Mouse (Mus musculus) midbrain, embryonic 10.5 days (tissue): ENCODE measurements at regions not wholly inside any gene's neighbourhood (a gene's known extent, or its start where the extent isn't known, plus 50 kb on each side); places are given as distances from the start of the nearest gene placed in this dataset.

ENCODE experiments used
- DNase-seq: peaks from one replicate; pipeline ENCODE4 v3.0.0-alpha.2; 2017; ENCODE audit warnings: low spot score
- H3K27ac ChIP-seq: fragments of 300-500 bp; sonication (generic); replicated peaks from 2 replicates; pipeline ENCODE4 v1.5.1; 2016; ENCODE audit warnings: mild to moderate bottlenecking
- H3K27me3 ChIP-seq: fragments of 300-500 bp; sonication (generic); 2 replicates; pipeline ENCODE4 v1.6.1; 2016; ENCODE audit warnings: low read depth, mild to moderate bottlenecking; ENCODE audit not compliant: poor library complexity, severe bottlenecking
- H3K36me3 ChIP-seq: fragments of 300-500 bp; sonication (generic); 2 replicates; pipeline ENCODE4 v1.6.1; 2016; ENCODE audit warnings: mild to moderate bottlenecking, moderate library complexity
- H3K4me1 ChIP-seq: fragments of 300-500 bp; sonication (generic); 2 replicates; pipeline ENCODE4 v1.6.1; 2016
- H3K4me3 ChIP-seq: fragments of 300-500 bp; sonication (generic); 2 replicates; pipeline ENCODE4 v1.5.1; 2016; ENCODE audit warnings: mild to moderate bottlenecking, moderate library complexity
- H3K9me3 ChIP-seq: fragments of 300-500 bp; sonication (generic); replicated peaks from 2 replicates; pipeline ENCODE4 v1.6.1; 2016; ENCODE audit warnings: mild to moderate bottlenecking
- WGBS: fragments of 180-500 bp; shearing (Covaris S2); methylation state at CpG from one replicate; pipeline ENCODE4 v1.1.7; 2016; 5-methylcytosine and 5-hydroxymethylcytosine counted together

DNA sequence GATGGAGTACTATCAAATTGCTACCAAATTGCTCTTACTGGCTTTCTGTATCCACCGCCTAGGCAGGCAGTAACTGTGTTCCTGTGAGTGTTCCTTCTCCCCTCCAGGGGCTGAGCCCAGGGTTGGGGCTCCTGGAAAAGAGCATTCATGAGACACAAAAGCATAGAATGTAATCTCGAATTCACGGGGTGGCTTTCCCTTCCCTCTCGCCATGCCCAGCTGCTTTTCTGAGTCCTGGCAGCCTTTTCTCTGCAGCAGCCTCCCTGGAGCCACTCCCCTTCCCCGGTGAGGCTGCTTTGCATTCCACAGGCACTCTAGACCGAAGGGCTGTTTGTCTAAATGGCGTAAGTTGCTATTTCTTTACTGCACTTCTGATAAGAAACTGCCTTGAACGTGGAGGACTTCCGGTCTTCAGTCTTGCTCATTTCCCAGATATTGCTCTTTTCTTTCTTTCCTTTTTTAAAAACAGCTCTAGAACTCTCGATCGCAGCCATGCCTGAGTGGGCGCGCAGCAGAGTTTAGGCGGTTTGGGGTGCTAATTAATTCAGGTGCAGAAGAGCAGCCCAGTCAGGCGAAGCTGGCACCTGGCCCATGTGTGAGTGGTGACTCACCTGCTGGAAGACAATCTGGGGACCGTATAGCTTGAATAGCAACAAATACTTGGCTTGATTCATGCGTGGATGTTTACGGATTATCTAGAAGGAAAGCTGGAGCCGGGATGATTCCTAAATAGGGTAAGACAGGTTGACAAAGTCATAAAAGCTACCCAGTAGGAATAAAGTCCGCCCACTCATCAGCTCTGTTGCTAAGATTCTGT lies 632.6 kb downstream of the Zfp706 start:
- 1% methylated on average over 20 of the region's 20 CpGs for WGBS
- Histone ChIP-seq H3K36me3 (no peaks in the 10 kb centered on the region), H3K27me3 (peaks cover 52% of the 10 kb centered on the region), H3K4me1 (peaks cover 25% of the 10 kb centered on the region), H3K4me3 (peak overlapping the region; percentile 55), H3K27ac (peak overlapping the region; percentile 67), H3K9me3 (no peaks in the 10 kb centered on the region)
- peak; percentile 49 for DNase-seq

DNA sequence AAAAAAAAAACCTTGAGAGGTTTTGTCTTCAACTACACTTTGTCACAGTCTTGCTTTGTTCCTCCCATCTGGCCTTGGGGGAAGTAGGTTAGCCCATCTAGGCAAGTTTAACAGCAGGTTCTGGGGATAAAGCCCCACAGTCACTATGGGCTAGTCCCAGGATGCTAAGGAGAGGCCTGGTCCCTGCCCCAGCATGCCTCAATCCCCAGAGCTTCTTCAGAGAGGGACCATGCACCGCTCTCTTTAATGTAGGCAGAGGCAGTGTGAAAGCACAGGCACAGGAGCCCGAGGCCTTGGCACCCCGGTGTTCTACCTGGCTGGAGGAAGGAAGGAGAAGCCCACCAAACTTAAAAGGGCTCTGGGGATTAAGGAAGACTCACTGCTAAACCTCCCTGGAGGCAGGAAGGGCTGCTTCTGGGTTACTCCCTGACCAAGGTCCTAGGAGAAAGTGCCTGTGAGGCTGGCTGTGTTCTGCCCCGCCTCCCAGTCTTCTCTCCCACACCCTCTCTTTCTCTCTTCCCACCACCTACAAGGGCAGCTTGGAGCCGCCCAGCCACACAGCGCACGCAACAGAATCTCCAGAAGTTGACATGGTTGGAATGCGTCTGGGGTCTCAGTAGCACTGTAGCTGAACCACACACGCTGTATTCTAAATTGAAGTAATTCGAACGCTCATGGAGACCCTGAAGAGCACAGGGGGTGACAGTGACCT lies 633.5 kb downstream of the Zfp706 start:
- no peaks in the 10 kb centered on the region for H3K36me3 ChIP-seq
- 3% methylated on average over 11 of the region's 11 CpGs for WGBS
- H3K9me3 ChIP-seq = no peaks in the 10 kb centered on the region
- H3K27ac ChIP-seq = peak overlapping the region; percentile 67
- H3K4me1 ChIP-seq = peaks cover 25% of the 10 kb centered on the region
- H3K4me3 ChIP-seq = peak overlapping the region; percentile 55
- H3K27me3 ChIP-seq = peaks cover 44% of the 10 kb centered on the region
- DNase-seq = peak; percentile 21

GRCm38 (mm10) chr15:36373481-36373880 lies 634.1 kb downstream of the Zfp706 start:
- WGBS = 31% methylated on average over 3 of the region's 3 CpGs
- H3K4me3 ChIP-seq = no peak overlapping the region
- DNase-seq = no peak
- H3K27ac ChIP-seq = no peak overlapping the region
- H3K27me3 ChIP-seq = peaks cover 42% of the 10 kb centered on the region
- no peaks in the 10 kb centered on the region for H3K9me3 ChIP-seq
- peaks cover 25% of the 10 kb centered on the region for H3K4me1 ChIP-seq
- H3K36me3 ChIP-seq = no peaks in the 10 kb centered on the region

- Histone ChIP-seq H3K4me3 (no peak overlapping the region), H3K27ac (no peak overlapping the region), H3K27me3 (peaks cover 39% of the 10 kb centered on the region), H3K9me3 (no peaks in the 10 kb centered on the region), H3K4me1 (peaks cover 25% of the 10 kb centered on the region), H3K36me3 (no peaks in the 10 kb centered on the region)
- no peak for DNase-seq
Observed at GRCm38 (mm10) chr15:36371382-36371781, 636.2 kb downstream of the Zfp706 start.

DNA sequence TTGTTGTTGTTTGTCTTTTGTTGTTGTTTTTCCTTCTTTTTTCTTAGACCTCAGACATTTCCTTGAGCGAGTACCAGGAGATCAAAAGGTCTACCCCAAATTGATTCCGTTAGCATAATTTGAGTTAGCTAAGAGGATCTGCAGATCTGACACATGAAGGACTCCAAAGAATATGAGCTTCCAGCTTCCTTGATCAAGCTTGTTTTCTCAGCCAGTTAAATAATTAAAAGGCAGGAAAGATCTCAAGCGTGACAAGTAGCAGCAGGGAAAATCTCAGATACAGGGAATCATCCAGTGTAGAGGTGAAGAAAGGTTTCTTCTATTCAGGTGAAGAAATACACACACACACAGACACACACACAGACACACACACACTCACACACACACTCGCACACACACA lies 636.7 kb downstream of the Zfp706 start:
- peaks cover 34% of the 10 kb centered on the region for H3K27me3 ChIP-seq
- no peak for DNase-seq
- H3K9me3 ChIP-seq = no peaks in the 10 kb centered on the region
- 85% methylated on average over 4 of the region's 4 CpGs for WGBS
- H3K4me1 ChIP-seq = peaks cover 25% of the 10 kb centered on the region
- H3K4me3 ChIP-seq = no peak overlapping the region
- no peaks in the 10 kb centered on the region for H3K36me3 ChIP-seq
- H3K27ac ChIP-seq = no peak overlapping the region

- Histone ChIP-seq H3K4me3 (no peak overlapping the region), H3K4me1 (no peaks in the 10 kb centered on the region), H3K9me3 (no peaks in the 10 kb centered on the region), H3K27ac (no peak overlapping the region), H3K27me3 (no peaks in the 10 kb centered on the region), H3K36me3 (no peaks in the 10 kb centered on the region)
- DNase-seq = no peak
Observed at GRCm38 (mm10) chr15:36367296-36367695, 640.3 kb downstream of the Zfp706 start.

DNA sequence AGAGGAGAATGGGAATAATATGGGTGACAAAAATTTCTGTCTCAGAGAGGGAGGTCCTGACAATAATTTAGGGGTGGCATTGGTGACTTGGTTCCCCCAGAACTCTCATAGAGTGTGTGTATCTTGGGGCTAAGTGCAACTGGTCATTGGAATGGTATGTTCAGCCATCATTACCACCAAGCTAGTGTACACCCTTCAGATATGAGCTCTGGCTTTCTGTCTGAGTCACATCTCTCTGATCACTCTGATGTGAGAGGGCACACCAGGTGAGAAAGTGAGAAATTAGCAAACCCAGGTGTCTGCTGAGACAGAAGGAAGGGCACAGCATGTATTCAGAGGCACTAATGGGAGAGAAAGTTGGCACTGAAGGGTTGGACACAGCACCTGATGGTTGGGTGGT lies 642.8 kb downstream of the Zfp706 start:
- DNase-seq = no peak
- Histone ChIP-seq H3K36me3 (no peaks in the 10 kb centered on the region), H3K9me3 (no peaks in the 10 kb centered on the region), H3K4me1 (peaks cover 15% of the 10 kb centered on the region), H3K4me3 (no peak overlapping the region), H3K27me3 (no peaks in the 10 kb centered on the region), H3K27ac (no peak overlapping the region)

GRCm38 (mm10) chr15:36364062-36364461 lies 643.5 kb downstream of the Zfp706 start:
- DNase-seq = no peak
- Histone ChIP-seq H3K4me3 (no peak overlapping the region), H3K4me1 (peaks cover 15% of the 10 kb centered on the region), H3K36me3 (no peaks in the 10 kb centered on the region), H3K27me3 (no peaks in the 10 kb centered on the region), H3K27ac (no peak overlapping the region), H3K9me3 (no peaks in the 10 kb centered on the region)
- 86% methylated on average over 5 of the region's 5 CpGs for WGBS

GRCm38 (mm10) chr15:36362911-36363565 lies 644.5 kb downstream of the Zfp706 start:
- Histone ChIP-seq H3K9me3 (no peaks in the 10 kb centered on the region), H3K27ac (no peak overlapping the region), H3K4me1 (peaks cover 15% of the 10 kb centered on the region), H3K27me3 (no peaks in the 10 kb centered on the region), H3K4me3 (no peak overlapping the region), H3K36me3 (no peaks in the 10 kb centered on the region)
- WGBS = 73% methylated on average over 4 of the region's 4 CpGs
- DNase-seq = no peak

DNA sequence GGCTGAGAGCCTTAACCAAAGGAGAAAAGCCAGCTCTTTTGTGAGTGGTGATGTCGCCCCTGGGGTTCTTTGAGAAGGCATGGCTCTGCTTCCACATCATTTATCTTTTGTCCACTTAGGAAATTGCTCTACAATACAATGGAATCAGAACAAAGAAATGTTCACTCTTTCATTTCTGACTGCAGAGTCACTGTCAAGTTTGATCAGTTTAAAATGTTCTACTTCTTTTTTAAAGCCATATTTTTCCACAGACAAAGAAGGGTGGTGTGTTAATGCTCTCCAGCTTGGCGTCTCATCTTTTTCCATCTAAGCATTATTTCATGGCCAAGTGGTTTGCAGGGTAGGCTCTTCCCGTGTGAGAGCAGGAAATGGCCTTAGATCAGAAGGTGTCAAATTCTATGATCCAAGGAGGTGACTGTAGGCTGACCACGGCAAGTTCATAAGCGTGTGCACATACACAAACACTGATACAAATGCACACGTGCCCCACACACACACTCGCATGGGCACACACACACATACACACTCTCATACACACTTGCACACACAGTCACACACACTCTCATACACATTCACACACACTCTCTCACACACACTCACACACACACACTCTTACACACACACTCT lies 645.9 kb downstream of the Zfp706 start:
- DNase-seq = no peak
- H3K27ac ChIP-seq = peak overlapping the region; percentile 67; the same call in 1 of the 2 replicates
- 70% methylated on average over 7 of the region's 7 CpGs for WGBS
- H3K9me3 ChIP-seq = no peaks in the 10 kb centered on the region
- no peaks in the 10 kb centered on the region for H3K36me3 ChIP-seq
- H3K27me3 ChIP-seq = no peaks in the 10 kb centered on the region
- H3K4me3 ChIP-seq = no peak overlapping the region
- H3K4me1 ChIP-seq = peaks cover 15% of the 10 kb centered on the region

GRCm38 (mm10) chr15:36360694-36361521 lies 646.7 kb downstream of the Zfp706 start:
- H3K36me3 ChIP-seq = no peaks in the 10 kb centered on the region
- H3K4me3 ChIP-seq = no peak overlapping the region
- DNase-seq = no peak
- H3K9me3 ChIP-seq = no peaks in the 10 kb centered on the region
- 74% methylated on average over 14 of the region's 14 CpGs for WGBS
- no peaks in the 10 kb centered on the region for H3K27me3 ChIP-seq
- H3K4me1 ChIP-seq = peaks cover 15% of the 10 kb centered on the region
- peak overlapping the region; percentile 67 for H3K27ac ChIP-seq

GRCm38 (mm10) chr15:36355851-36356250 lies 651.7 kb downstream of the Zfp706 start:
- DNase-seq = no peak

More at GRCm38 (mm10) chr15:36355851-36356250, 651.7 kb downstream of the Zfp706 start:
- H3K4me3 ChIP-seq = no peak overlapping the region
- no peak overlapping the region for H3K27ac ChIP-seq
- H3K36me3 ChIP-seq = no peaks in the 10 kb centered on the region
- H3K27me3 ChIP-seq = no peaks in the 10 kb centered on the region
- WGBS = 95% methylated on average over 9 of the region's 9 CpGs
- peaks cover 6% of the 10 kb centered on the region for H3K4me1 ChIP-seq
- no peaks in the 10 kb centered on the region for H3K9me3 ChIP-seq
